Mouse (Mus musculus): ENCODE measurements around the gene Setmar.
A peak's percentile ranks its signal among the peaks of the same experiment; 100 is the strongest.

The Setmar gene

GRCm38 (mm10) chr6:108117881-108118280 is 53.0 kb downstream of the Setmar start:
- DNase-seq: no peak

GRCm38 (mm10) chr6:108125474-108125873 is 60.6 kb downstream of the Setmar start:
- DNase-seq: no peak

GRCm38 (mm10) chr6:108126631-108127030 is 61.8 kb downstream of the Setmar start:
- peak; percentile 35 to 52 for DNase-seq

Data from cerebellum, postnatal 25 days (tissue).